Mouse (Mus musculus) kidney, postnatal 0 days (tissue): ENCODE data around the gene Cog1. TPM values are rescaled to one million over a fixed set of nuclear protein-coding genes. Genes with fewer than 3 reads are reported as not detected.
A peak's percentile ranks its signal among the peaks of the same experiment; 100 is the strongest.

Experiments
- ATAC-seq: fragments of 200-750 bp; cut with Nextera tagmentation; replicated peaks from 2 replicates; pipeline ENCODE4 v1.8.0; 2017; ENCODE audit warnings: low read depth, moderate number of reproducible peaks, moderate TSS enrichment, moderate library complexity; ENCODE audit not compliant: low FRiP score
- DNase-seq: peaks from one replicate; pipeline ENCODE4 v3.0.0-alpha.2; 2016; ENCODE audit warnings: low spot score
- H3K27ac ChIP-seq: fragments of 300-500 bp; sonication (generic); 2 replicates; pipeline ENCODE4 v1.5.1; 2014; ENCODE audit warnings: mild to moderate bottlenecking
- H3K27me3 ChIP-seq: fragments of 300-500 bp; sonication (generic); 2 replicates; pipeline ENCODE4 v1.6.1; 2014; ENCODE audit warnings: low read length, mixed read lengths; ENCODE audit not compliant: insufficient read depth
- H3K36me3 ChIP-seq: fragments of 300-500 bp; sonication (generic); 2 replicates; pipeline ENCODE4 v1.6.1; 2014; ENCODE audit warnings: low read length, mixed read lengths; ENCODE audit not compliant: insufficient read depth
- H3K4me1 ChIP-seq: fragments of 300-500 bp; sonication (generic); replicated peaks from 2 replicates; pipeline ENCODE4 v1.6.1; 2014; ENCODE audit warnings: antibody characterized with exemption, low read length, mixed read lengths; ENCODE audit not compliant: insufficient read depth
- H3K4me2 ChIP-seq: fragments of 300-500 bp; sonication (generic); 2 replicates; pipeline ENCODE4 v1.6.1; 2014; ENCODE audit warnings: mild to moderate bottlenecking, low read length, moderate library complexity, mixed read lengths
- H3K4me3 ChIP-seq: fragments of 300-500 bp; sonication (generic); replicated peaks from 2 replicates; pipeline ENCODE4 v1.5.1; 2014; ENCODE audit warnings: low read depth, low read length
- H3K9ac ChIP-seq: fragments of 300-500 bp; sonication (generic); 2 replicates; pipeline ENCODE4 v1.6.1; 2014; ENCODE audit warnings: low read depth, low read length
- H3K9me3 ChIP-seq: fragments of 300-500 bp; sonication (generic); replicated peaks from 2 replicates; pipeline ENCODE4 v1.6.1; 2016; ENCODE audit warnings: low read length, inconsistent platforms, mixed read lengths
- CTCF ChIP-seq: IDR thresholded peaks from 2 replicates; pipeline ENCODE4 v1.5.1; 2016; ENCODE audit warnings: antibody characterized with exemption, low read depth, mild to moderate bottlenecking, moderate library complexity
- WGBS: fragments of 180-500 bp; shearing (Covaris S2); extraction: QIAGEN DNeasy Blood & Tissue Kit; methylation state at CpG from one replicate; pipeline ENCODE4 v1.1.7; 2014; 5-methylcytosine and 5-hydroxymethylcytosine counted together
- polyA plus RNA-seq: library from polyadenylated mRNA; unstranded; fragments of >200 nt; fragmentation: Nextera tagmentation; extraction: Ambion mirVana; gene quantifications from 2 replicates; pipeline ENCODE4 v1.2.1, GENCODE M21; 2015

Gene Cog1
- polyA plus RNA-seq, 1 experiment from 2014 or later = 21.0 TPM

DNA sequence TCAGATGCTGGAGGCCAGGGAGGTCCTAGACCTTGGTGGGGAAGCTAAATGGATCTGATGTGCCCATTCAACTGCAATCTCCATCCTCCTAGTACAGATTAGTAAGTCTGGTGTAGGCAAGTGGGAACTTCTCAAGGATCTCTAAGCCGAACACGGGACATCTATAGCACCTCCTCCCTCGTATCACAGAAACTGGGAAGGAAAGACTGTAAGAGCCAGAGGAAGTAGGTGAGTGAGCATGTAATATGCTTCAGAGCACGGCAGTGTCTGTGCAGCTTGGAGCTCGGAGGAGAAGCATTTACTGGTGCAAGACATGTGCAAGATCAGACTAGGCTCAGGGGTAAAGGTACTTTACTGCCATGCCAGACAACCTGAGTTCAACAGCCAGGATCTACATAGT, 19.9 kb downstream of the Cog1 start:
- peaks cover 18% of the 10 kb centered on the region for H3K36me3 ChIP-seq
- H3K27me3 ChIP-seq = no peaks in the 10 kb centered on the region
- ATAC-seq (no peak), DNase-seq (no peak)
- TF ChIP-seq CTCF = no peak
- peak overlapping the region; percentile 84 for H3K27ac ChIP-seq
- WGBS = 72% methylated on average over 5 of the region's 5 CpGs
- H3K4me1 ChIP-seq = peaks cover 12% of the 10 kb centered on the region
- no peak overlapping the region for H3K4me2 ChIP-seq
- H3K4me3 ChIP-seq = no peak overlapping the region
- no peak overlapping the region for H3K9ac ChIP-seq
- H3K9me3 ChIP-seq = no peaks in the 10 kb centered on the region

DNA sequence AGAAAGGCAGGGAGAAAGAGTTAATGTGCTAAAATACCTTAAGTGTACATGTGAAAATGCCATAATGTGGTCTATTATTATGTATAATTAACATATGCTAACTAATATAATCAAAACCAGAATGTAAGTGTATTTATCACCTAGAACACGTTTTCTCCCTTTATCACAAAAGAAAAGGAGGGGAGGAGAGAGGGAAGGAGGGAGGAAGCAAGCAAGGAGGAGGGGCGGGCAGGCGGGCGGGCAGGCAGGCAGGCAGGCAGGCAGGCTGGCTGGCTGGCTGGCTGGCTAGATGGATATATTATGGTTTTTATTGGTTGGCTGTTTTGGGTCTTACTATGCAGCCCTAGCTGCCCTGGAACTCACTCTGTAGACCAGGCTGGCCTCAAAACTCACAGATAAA, 20.7 kb downstream of the Cog1 start:
- H3K36me3 ChIP-seq = peaks cover 17% of the 10 kb centered on the region; the same call in 1 of the 2 replicates
- H3K4me1 ChIP-seq = peaks cover 12% of the 10 kb centered on the region
- no peaks in the 10 kb centered on the region for H3K9me3 ChIP-seq
- H3K4me2 ChIP-seq = no peak overlapping the region
- no peak overlapping the region for H3K27ac ChIP-seq
- ATAC-seq (no peak), DNase-seq (no peak)
- no peak overlapping the region for H3K9ac ChIP-seq
- H3K4me3 ChIP-seq = no peak overlapping the region
- no peak for TF ChIP-seq CTCF
- WGBS = 61% methylated on average over 4 of the region's 4 CpGs
- no peaks in the 10 kb centered on the region for H3K27me3 ChIP-seq

DNA sequence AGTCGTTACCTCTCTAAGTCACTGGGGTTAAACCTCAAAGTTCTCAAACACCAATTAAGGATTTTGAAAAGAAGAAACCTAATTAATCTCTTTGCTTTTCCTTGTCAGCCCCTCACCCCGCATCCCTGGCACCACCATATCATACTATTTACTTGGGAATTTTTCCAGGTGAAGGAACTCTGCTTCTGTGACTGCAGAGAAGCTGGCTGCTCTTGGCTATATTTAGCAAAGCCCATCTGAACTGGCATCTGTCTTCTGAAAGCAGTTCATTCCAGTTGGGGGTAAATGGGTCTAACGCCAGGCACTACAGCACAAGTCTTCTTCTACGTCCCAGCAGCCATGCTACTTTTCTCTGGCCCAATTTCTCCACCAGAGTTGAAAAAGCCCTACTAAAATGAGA, 24.6 kb downstream of the Cog1 start:
- no peak overlapping the region for H3K27ac ChIP-seq

DNA sequence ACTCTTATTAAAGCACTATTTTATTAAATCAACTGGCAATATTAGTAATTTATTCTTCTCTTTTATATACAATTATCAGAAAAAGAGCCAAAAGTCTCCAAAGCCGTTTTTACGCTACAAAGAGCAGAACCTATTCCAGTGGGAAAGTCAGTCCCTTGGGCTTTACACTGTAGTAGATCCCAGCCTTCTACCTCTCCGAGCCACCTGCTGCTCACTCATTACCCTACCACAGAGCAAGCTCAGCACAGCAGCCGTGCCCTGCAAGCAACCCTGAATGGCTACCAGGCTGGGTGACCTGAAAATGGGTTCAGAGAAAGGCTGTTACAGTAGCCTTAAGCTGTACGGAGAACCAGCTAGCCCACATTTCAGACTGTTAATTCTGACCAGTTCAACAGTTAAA, 25.6 kb downstream of the Cog1 start:
- DNase-seq = no peak
- Histone ChIP-seq H3K9ac (no peak overlapping the region), H3K4me2 (no peak overlapping the region), H3K4me3 (no peak overlapping the region), H3K36me3 (peaks cover 31% of the 10 kb centered on the region), H3K27me3 (no peaks in the 10 kb centered on the region), H3K4me1 (no peaks in the 10 kb centered on the region), H3K27ac (no peak overlapping the region), H3K9me3 (no peaks in the 10 kb centered on the region)
- ATAC-seq = no peak
- no peak for TF ChIP-seq CTCF
- 89% methylated on average over 5 of the region's 5 CpGs for WGBS

More for the DNA sequence above, 24.6 kb downstream of the Cog1 start:
- no peaks in the 10 kb centered on the region for H3K9me3 ChIP-seq
- H3K4me1 ChIP-seq = peaks cover 1% of the 10 kb centered on the region; the same call in 1 of the 2 replicates
- peaks cover 31% of the 10 kb centered on the region for H3K36me3 ChIP-seq
- no peak overlapping the region for H3K4me3 ChIP-seq
- no peak overlapping the region for H3K4me2 ChIP-seq
- 0 out of 2 replicates have a peak overlapping the region, but pooled peaks have one; percentile 4 for H3K9ac ChIP-seq
- H3K27me3 ChIP-seq = no peaks in the 10 kb centered on the region
- ATAC-seq (no peak), DNase-seq (no peak)
- TF ChIP-seq CTCF = no peak
- 87% methylated on average over 4 of the region's 4 CpGs for WGBS

DNA sequence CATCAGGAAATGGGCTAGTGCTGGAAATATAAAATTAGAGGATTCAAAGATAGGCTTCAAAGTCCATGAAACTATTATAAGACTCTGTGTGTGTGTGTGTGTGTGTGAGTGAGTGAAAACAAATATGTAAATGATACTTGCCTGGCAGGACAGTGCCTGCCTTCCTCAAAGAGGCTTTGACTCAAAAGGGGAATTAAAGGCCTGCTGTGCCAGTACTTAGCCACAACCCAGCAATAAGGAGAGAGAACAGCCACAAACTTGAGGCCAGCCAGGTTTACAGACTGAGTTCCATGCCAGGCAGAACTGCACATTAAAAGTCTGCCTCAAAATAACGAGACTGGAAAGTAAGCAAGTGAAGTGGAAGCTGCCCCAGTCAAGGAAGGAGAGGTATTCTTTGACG, 27.9 kb downstream of the Cog1 start:
- 87% methylated on average over 2 of the region's 2 CpGs for WGBS
- Histone ChIP-seq H3K4me3 (no peak overlapping the region), H3K9me3 (no peaks in the 10 kb centered on the region), H3K27me3 (no peaks in the 10 kb centered on the region), H3K9ac (no peak overlapping the region), H3K27ac (no peak overlapping the region), H3K36me3 (peaks cover 29% of the 10 kb centered on the region), H3K4me1 (peaks cover 9% of the 10 kb centered on the region; the same call in 1 of the 2 replicates), H3K4me2 (no peak overlapping the region)
- DNase-seq = no peak
- no peak for ATAC-seq
- TF ChIP-seq CTCF = no peak

DNA sequence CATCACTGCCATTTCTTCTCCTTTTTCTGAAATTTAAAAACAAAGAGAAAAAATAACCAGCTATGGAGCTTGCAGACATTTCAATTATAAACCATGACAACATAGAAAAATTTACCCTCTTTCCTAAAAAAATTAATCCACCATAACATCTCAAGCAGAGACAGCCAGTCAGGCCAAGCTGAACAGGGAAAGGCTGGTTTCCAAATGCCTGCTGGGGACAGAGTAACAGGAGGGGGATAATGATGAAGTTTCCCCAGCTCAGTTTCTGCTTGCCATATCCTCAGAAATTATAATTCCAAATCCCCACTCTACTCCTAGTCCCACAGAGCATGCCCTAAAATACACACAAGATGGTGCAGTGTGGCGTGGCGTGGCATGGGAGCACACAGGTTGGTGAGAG, 28.4 kb downstream of the Cog1 start:
- ATAC-seq = no peak
- 98% methylated on average over 2 of the region's 2 CpGs for WGBS
- H3K4me3 ChIP-seq = no peak overlapping the region
- H3K27me3 ChIP-seq = no peaks in the 10 kb centered on the region
- DNase-seq = no peak
- H3K4me1 ChIP-seq = peaks cover 9% of the 10 kb centered on the region; the same call in 1 of the 2 replicates
- no peak overlapping the region for H3K9ac ChIP-seq
- peaks cover 27% of the 10 kb centered on the region for H3K36me3 ChIP-seq
- no peak overlapping the region for H3K4me2 ChIP-seq
- TF ChIP-seq CTCF = no peak
- H3K9me3 ChIP-seq = no peaks in the 10 kb centered on the region
- H3K27ac ChIP-seq = no peak overlapping the region

DNA sequence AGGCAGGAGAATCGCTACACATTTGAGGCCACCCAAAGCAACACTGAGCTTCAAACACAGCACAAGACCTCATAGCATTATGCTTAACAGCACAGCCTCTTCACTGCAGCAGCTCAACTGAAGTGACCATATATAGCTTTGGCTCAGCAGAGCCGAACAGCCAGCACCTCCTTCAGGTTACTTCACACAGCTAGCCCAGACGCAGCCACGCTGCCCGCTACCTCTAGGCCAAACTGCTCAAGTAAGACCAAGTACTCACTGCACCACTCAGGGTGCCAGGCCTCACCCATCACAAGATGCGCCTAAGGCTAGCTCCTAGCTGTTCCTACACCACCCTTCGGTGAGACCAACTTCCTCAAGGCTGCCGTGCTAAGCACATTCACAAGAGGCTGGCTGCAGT, 29.4 kb downstream of the Cog1 start:
- Histone ChIP-seq H3K27ac (no peak overlapping the region; the same call in 1 of the 2 replicates), H3K9ac (no peak overlapping the region), H3K36me3 (peaks cover 21% of the 10 kb centered on the region), H3K4me1 (peaks cover 9% of the 10 kb centered on the region; the same call in 1 of the 2 replicates), H3K4me2 (no peak overlapping the region), H3K9me3 (no peaks in the 10 kb centered on the region), H3K4me3 (no peak overlapping the region), H3K27me3 (no peaks in the 10 kb centered on the region)
- ATAC-seq (no peak), DNase-seq (no peak)
- WGBS = 67% methylated on average over 8 of the region's 8 CpGs
- TF ChIP-seq CTCF = peak; percentile 22; the same call in 1 of the 2 replicates
